Mouse (Mus musculus): Measurements from ENCODE around the gene Plekhh3. TPM values are rescaled to one million over a fixed set of nuclear protein-coding genes. Genes with fewer than 3 reads are reported as not detected.
A peak's percentile ranks its signal among the peaks of the same experiment; 100 is the strongest.

Plekhh3 gene
- polyA plus RNA-seq, 1 experiment from 2014 or later, result 4.6 TPM

DNA sequence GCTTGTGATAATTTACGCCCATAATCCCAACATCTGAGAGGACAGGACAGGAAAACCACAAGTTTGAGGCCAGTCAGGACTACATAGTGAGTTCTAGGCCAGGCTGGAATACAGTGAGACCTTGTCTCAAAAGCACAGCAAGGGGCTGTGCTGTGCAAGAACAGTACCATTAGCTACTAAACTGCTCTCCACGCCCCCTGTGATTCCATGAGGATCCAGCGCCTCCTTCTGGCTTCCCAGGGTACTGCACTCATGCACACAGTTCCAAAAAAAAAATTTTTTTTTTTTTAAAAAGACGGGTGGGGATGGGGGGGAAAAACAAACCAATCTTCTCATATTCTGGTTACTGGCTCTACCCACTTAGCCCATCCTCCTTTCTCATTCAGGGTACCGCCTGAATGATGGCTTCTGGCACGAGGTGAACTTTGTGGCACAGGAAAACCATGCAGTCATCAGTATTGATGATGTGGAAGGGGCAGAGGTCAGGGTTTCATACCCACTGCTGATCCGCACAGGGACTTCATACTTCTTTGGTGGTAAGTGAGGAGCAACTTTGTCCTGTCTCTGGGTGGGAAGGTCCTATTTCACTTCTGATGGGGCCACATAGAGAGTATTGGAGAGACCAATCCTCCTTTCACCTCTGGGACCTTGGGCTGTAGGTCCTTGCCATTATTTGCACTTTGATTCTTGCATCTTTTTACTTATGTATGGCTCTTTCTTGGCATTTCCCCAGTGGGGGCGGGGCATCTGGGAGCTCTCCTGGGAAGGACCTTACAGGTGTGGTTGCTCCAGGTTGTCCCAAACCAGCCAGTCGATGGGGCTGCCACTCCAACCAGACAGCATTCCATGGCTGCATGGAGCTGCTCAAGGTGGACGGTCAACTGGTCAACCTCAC, 9.9 kb upstream of the Plekhh3 start:
- DNase-seq (ENCODE audit: low spot score) (peak; percentile 81), ATAC-seq (no peak)
- H3K36me3 ChIP-seq (ENCODE audit: control insufficient read depth, insufficient read depth, low read length), result no peaks in the 10 kb centered on the region
- no peak overlapping the region for H3K9ac ChIP-seq (ENCODE audit: low read length)
- H3K4me3 ChIP-seq (ENCODE audit: low read depth, low read length), result no peak overlapping the region
- 47% methylated on average over 10 of the region's 10 CpGs for WGBS
- H3K4me2 ChIP-seq (ENCODE audit: low read length), result no peak overlapping the region
- H3K4me1 ChIP-seq (ENCODE audit: control insufficient read depth, insufficient read depth, low read length), result 0 out of 2 replicates have a peak, but pooled peaks cover 3% of the 10 kb centered on the region
- no peak overlapping the region for H3K27ac ChIP-seq (ENCODE audit: low read depth, low read length)
- H3K9me3 ChIP-seq (replicated peaks; ENCODE audit: control insufficient read depth, low read length), result no peaks in the 10 kb centered on the region
- peaks cover 32% of the 10 kb centered on the region for H3K27me3 ChIP-seq (replicated peaks; ENCODE audit: control insufficient read depth, insufficient read depth, low read length)

- H3K4me1 ChIP-seq (ENCODE audit: control insufficient read depth, insufficient read depth, low read length), result 0 out of 2 replicates have a peak, but pooled peaks cover 3% of the 10 kb centered on the region
- H3K4me3 ChIP-seq (ENCODE audit: low read depth, low read length), result no peak overlapping the region
- WGBS, result 69% methylated on average over 17 of the region's 17 CpGs
- H3K9ac ChIP-seq (ENCODE audit: low read length), result no peak overlapping the region
- no peaks in the 10 kb centered on the region for H3K9me3 ChIP-seq (replicated peaks; ENCODE audit: control insufficient read depth, low read length)
- no peak for DNase-seq (ENCODE audit: low spot score)
- no peak overlapping the region for H3K4me2 ChIP-seq (ENCODE audit: low read length)
- no peaks in the 10 kb centered on the region for H3K36me3 ChIP-seq (ENCODE audit: control insufficient read depth, insufficient read depth, low read length)
- peaks cover 32% of the 10 kb centered on the region for H3K27me3 ChIP-seq (replicated peaks; ENCODE audit: control insufficient read depth, insufficient read depth, low read length)
- ATAC-seq, result no peak
- no peak overlapping the region for H3K27ac ChIP-seq (ENCODE audit: low read depth, low read length)
Measured at GRCm38 (mm10) chr11:101180261-101180660, 9.1 kb upstream of the Plekhh3 start.

- Histone ChIP-seq H3K27me3 (replicated peaks; ENCODE audit: control insufficient read depth, insufficient read depth, low read length) (peaks cover 41% of the 10 kb centered on the region), H3K9ac (ENCODE audit: low read length) (no peak overlapping the region), H3K36me3 (ENCODE audit: control insufficient read depth, insufficient read depth, low read length) (no peaks in the 10 kb centered on the region), H3K4me1 (ENCODE audit: control insufficient read depth, insufficient read depth, low read length) (peaks cover 5% of the 10 kb centered on the region; the same call in 1 of the 2 replicates), H3K27ac (ENCODE audit: low read depth, low read length) (no peak overlapping the region), H3K4me2 (ENCODE audit: low read length) (no peak overlapping the region), H3K9me3 (replicated peaks; ENCODE audit: control insufficient read depth, low read length) (no peaks in the 10 kb centered on the region), H3K4me3 (ENCODE audit: low read depth, low read length) (no peak overlapping the region)
- 83% methylated on average over 15 of the region's 15 CpGs for WGBS
- ATAC-seq (no peak), DNase-seq (ENCODE audit: low spot score) (no peak)
Measured at GRCm38 (mm10) chr11:101179306-101179705, 8.2 kb upstream of the Plekhh3 start.

DNA sequence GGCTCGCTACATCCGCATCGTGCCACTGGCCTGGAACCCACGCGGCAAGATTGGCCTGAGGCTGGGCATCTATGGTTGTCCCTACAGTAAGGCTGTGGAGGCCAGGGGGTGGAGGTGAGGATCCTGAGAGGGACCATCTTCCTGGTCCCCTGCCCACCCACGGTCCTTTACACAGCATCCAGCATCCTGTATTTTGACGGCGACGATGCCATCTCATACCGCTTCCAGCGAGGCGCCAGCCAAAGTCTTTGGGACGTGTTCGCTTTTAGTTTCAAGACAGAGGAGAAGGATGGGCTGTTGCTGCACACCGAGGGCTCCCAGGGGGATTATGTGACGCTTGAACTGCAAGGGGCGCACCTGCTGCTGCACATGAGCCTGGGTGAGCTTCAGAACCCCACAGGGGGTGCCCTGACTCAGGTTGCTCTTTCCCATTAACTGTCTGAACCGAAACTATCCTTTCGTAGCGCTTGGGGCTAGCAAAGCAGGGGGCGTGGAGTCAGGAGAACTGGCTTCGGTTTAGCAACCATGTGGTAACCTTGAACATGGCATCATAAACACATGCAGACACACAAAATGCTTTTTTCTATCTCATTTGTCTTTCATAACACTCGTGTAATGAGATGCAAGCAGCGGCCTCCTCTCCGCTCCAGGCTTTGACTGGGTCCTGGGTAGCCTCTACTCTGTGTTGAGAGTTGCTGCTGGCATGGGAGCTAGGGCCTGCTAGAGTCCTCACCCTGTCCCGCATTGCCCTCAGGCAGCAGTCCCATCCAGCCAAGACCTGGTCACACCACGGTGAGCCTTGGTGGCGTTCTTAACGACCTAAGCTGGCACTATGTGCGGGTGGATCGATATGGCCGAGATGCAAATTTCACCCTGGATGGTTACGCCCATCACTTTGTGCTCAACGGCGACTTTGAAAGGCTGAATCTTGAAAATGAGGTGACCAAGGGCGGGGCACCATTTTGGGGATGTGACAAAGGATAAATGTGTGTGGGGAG, 7.2 kb upstream of the Plekhh3 start:
- H3K36me3 ChIP-seq (ENCODE audit: control insufficient read depth, insufficient read depth, low read length), result no peaks in the 10 kb centered on the region
- no peak overlapping the region for H3K27ac ChIP-seq (ENCODE audit: low read depth, low read length)
- peaks cover 49% of the 10 kb centered on the region for H3K27me3 ChIP-seq (replicated peaks; ENCODE audit: control insufficient read depth, insufficient read depth, low read length)
- DNase-seq (ENCODE audit: low spot score), result no peak
- WGBS, result 52% methylated on average over 36 of the region's 36 CpGs
- no peak for ATAC-seq
- H3K4me2 ChIP-seq (ENCODE audit: low read length), result no peak overlapping the region
- H3K4me1 ChIP-seq (ENCODE audit: control insufficient read depth, insufficient read depth, low read length), result peaks cover 14% of the 10 kb centered on the region
- H3K4me3 ChIP-seq (ENCODE audit: low read depth, low read length), result no peak overlapping the region
- no peak overlapping the region for H3K9ac ChIP-seq (ENCODE audit: low read length)
- H3K9me3 ChIP-seq (replicated peaks; ENCODE audit: control insufficient read depth, low read length), result no peaks in the 10 kb centered on the region

DNA sequence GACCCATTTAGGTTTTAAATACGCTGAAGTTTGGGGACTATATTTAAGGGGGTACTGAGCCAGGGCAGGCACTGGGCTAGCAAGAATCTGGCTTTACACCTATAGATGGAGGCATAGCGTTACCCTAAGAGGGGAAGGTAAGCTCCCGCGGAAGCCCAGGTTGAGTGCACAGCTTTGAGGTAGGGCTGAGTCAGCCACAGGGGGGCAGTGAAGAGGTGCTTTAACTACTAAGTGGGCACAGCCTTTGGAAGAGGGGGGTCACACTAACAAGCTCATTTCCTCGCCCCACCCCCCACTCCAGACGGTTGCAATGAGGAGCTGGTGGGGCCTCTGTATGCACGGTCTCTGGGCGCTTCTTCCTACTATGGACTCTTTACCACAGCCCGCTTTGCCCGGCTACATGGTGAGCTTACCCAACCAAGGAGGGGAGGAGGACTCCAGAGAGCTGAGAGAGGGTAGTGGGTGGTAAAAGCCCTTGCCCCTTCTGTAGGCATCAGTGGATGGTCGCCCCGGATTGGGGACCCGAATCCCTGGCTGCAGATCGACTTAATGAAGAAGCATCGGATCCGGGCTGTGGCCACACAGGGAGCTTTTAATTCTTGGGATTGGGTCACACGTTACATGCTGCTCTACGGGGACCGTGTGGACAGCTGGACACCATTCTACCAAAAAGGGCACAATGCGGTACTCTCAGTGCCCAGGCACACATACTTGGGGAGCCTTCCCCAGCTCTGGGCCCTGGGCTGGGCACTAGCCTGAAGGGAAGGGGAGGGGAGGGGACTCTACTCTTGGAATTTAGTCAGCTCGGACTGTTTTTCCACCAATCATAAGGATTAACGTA, 6.0 kb upstream of the Plekhh3 start:
- H3K27me3 ChIP-seq (replicated peaks; ENCODE audit: control insufficient read depth, insufficient read depth, low read length), result peaks cover 51% of the 10 kb centered on the region
- no peak overlapping the region for H3K9ac ChIP-seq (ENCODE audit: low read length)
- DNase-seq (ENCODE audit: low spot score), result peak; percentile 69
- no peaks in the 10 kb centered on the region for H3K36me3 ChIP-seq (ENCODE audit: control insufficient read depth, insufficient read depth, low read length)
- peaks cover 22% of the 10 kb centered on the region for H3K4me1 ChIP-seq (ENCODE audit: control insufficient read depth, insufficient read depth, low read length)
- no peak for ATAC-seq
- no peaks in the 10 kb centered on the region for H3K9me3 ChIP-seq (replicated peaks; ENCODE audit: control insufficient read depth, low read length)
- H3K4me3 ChIP-seq (ENCODE audit: low read depth, low read length), result peak overlapping the region; percentile 28; the same call in 1 of the 2 replicates
- peak overlapping the region; percentile 54; the same call in 1 of the 2 replicates for H3K4me2 ChIP-seq (ENCODE audit: low read length)
- WGBS, result 23% methylated on average over 22 of the region's 22 CpGs
- H3K27ac ChIP-seq (ENCODE audit: low read depth, low read length), result no peak overlapping the region

DNA sequence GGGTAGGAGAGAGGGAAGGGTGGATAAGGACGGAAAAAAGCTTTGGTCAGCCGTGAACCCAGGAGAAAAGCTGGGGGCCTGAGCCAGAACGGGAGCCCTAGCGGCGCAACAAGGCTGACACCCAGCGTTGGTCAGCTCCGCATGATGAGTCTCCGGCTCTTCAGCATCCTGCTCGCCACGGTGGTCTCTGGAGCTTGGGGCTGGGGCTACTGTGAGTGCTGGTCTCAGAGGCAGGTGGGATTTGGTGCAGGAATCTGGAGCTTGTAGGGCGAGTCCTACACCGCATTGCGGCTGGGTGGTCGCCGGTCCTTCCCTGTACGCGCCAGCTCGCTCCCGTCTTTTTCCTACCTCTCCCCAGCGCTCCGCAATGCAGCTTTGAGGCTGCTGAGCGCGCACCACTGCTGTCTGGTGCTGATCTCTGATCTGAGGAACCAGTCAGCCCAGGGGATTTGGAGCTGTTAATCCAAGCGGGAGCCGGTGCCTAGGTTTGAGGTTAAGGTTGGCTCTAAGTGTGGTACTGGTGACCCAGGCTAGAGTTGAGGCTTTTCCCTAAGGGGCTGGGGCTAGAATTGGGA, 5.1 kb upstream of the Plekhh3 start:
- Histone ChIP-seq H3K4me1 (ENCODE audit: control insufficient read depth, insufficient read depth, low read length) (peaks cover 22% of the 10 kb centered on the region), H3K4me2 (ENCODE audit: low read length) (peak overlapping the region; percentile 54), H3K9me3 (replicated peaks; ENCODE audit: control insufficient read depth, low read length) (no peaks in the 10 kb centered on the region), H3K9ac (ENCODE audit: low read length) (peak overlapping the region; percentile 49), H3K27ac (ENCODE audit: low read depth, low read length) (no peak overlapping the region), H3K27me3 (replicated peaks; ENCODE audit: control insufficient read depth, insufficient read depth, low read length) (peaks cover 51% of the 10 kb centered on the region), H3K36me3 (ENCODE audit: control insufficient read depth, insufficient read depth, low read length) (no peaks in the 10 kb centered on the region), H3K4me3 (ENCODE audit: low read depth, low read length) (peak overlapping the region; percentile 28)
- DNase-seq (ENCODE audit: low spot score) (peak; percentile 42), ATAC-seq (no peak)
- WGBS, result under 1% methylated on average over 25 of the region's 25 CpGs

GRCm38 (mm10) chr11:101175636-101176116, 4.5 kb upstream of the Plekhh3 start:
- Histone ChIP-seq H3K36me3 (ENCODE audit: control insufficient read depth, insufficient read depth, low read length) (no peaks in the 10 kb centered on the region), H3K9ac (ENCODE audit: low read length) (peak overlapping the region; percentile 49; the same call in 1 of the 2 replicates), H3K4me2 (ENCODE audit: low read length) (peak overlapping the region; percentile 54), H3K27ac (ENCODE audit: low read depth, low read length) (no peak overlapping the region), H3K4me3 (ENCODE audit: low read depth, low read length) (peak overlapping the region; percentile 28), H3K9me3 (replicated peaks; ENCODE audit: control insufficient read depth, low read length) (no peaks in the 10 kb centered on the region), H3K27me3 (replicated peaks; ENCODE audit: control insufficient read depth, insufficient read depth, low read length) (peaks cover 51% of the 10 kb centered on the region), H3K4me1 (ENCODE audit: control insufficient read depth, insufficient read depth, low read length) (peaks cover 22% of the 10 kb centered on the region)
- ATAC-seq (no peak), DNase-seq (ENCODE audit: low spot score) (peak; percentile 43)
- 9% methylated on average over 11 of the region's 11 CpGs for WGBS

Measured in forebrain, embryonic 14.5 days (tissue).